Mouse (Mus musculus): Measurements from ENCODE around the gene Ugdh. TPM values are rescaled to one million over a fixed set of nuclear protein-coding genes. Genes with fewer than 3 reads are reported as not detected.

Gene Ugdh
- polyA plus RNA-seq, 1 experiment = 10.7 TPM

GRCm38 (mm10) chr5:65371551-65371950, 64.2 kb downstream of the Ugdh start:
- WGBS = 99% methylated on average over 7 of the region's 7 CpGs
- TF ChIP-seq POLR2A (IDR thresholded peaks at IDR 0.05; ENCODE audit: control insufficient read depth, extremely low read depth, insufficient read depth, low read length, poor library complexity) (no peak), CTCF (IDR thresholded peaks at IDR 0.05; ENCODE audit: borderline replicate concordance, control insufficient read depth, extremely low read depth, insufficient read depth, low read length, poor library complexity) (no peak)

GRCm38 (mm10) chr5:65367837-65368236, 67.9 kb downstream of the Ugdh start:
- no peak for TF ChIP-seq POLR2A (IDR thresholded peaks at IDR 0.05; ENCODE audit: control insufficient read depth, extremely low read depth, insufficient read depth, low read length, poor library complexity)
- TF ChIP-seq CTCF (IDR thresholded peaks at IDR 0.05; ENCODE audit: borderline replicate concordance, control insufficient read depth, extremely low read depth, insufficient read depth, low read length, poor library complexity) = no peak
- Histone ChIP-seq H3K4me1 (replicated peaks; ENCODE audit: control insufficient read depth, insufficient read depth, low read length) (no peaks in the 10 kb centered on the region), H3K27ac (ENCODE audit: control insufficient read depth, insufficient read depth, low read length) (no peak overlapping the region), H3K27me3 (ENCODE audit: control insufficient read depth, insufficient read depth, low read length) (no peaks in the 10 kb centered on the region), H3K36me3 (ENCODE audit: control insufficient read depth, insufficient read depth, low read length) (no peaks in the 10 kb centered on the region), H3K4me3 (ENCODE audit: control insufficient read depth, insufficient read depth, low read length) (no peak overlapping the region)
- no peak for DNase-seq
- WGBS = 89% methylated on average over 11 of the region's 11 CpGs

More at GRCm38 (mm10) chr5:65371551-65371950, 64.2 kb downstream of the Ugdh start:
- no peaks in the 10 kb centered on the region for H3K27me3 ChIP-seq (ENCODE audit: control insufficient read depth, insufficient read depth, low read length)
- H3K27ac ChIP-seq (ENCODE audit: control insufficient read depth, insufficient read depth, low read length) = no peak overlapping the region
- DNase-seq = no peak
- H3K4me3 ChIP-seq (ENCODE audit: control insufficient read depth, insufficient read depth, low read length) = no peak overlapping the region
- H3K36me3 ChIP-seq (ENCODE audit: control insufficient read depth, insufficient read depth, low read length) = no peaks in the 10 kb centered on the region
- no peaks in the 10 kb centered on the region for H3K4me1 ChIP-seq (replicated peaks; ENCODE audit: control insufficient read depth, insufficient read depth, low read length)

Other genes starting within 250 kb of the Ugdh start
- 2.1 and 2.2 TPM in 2 replicates for gene Wdr19, start 236.3 kb downstream of the Ugdh start, polyA plus RNA-seq (2012; rRNA removed)
- 20.0 and 27.9 TPM in 2 replicates for gene Rfc1, start 100.3 kb downstream of the Ugdh start, polyA plus RNA-seq (2012; rRNA removed)
- 1.1 and 1.6 TPM in 2 replicates for gene Klb, start 87.6 kb downstream of the Ugdh start, polyA plus RNA-seq (2012; rRNA removed)
- 342 and 364 TPM in 2 replicates for gene Rpl9, start 44.5 kb downstream of the Ugdh start, polyA plus RNA-seq (2012; rRNA removed)
- 14.7 and 17.3 TPM in 2 replicates for gene Lias, start 44.5 kb downstream of the Ugdh start, polyA plus RNA-seq (2012; rRNA removed)
- not detected in 2 replicates for gene Gm43552, start 56.9 kb upstream of the Ugdh start, polyA plus RNA-seq (2012; rRNA removed)
- 101 and 110 TPM in 2 replicates for gene Smim14, start 101.2 kb upstream of the Ugdh start, polyA plus RNA-seq (2012; rRNA removed)
- gene Ube2k, start 101.3 kb upstream of the Ugdh start, polyA plus RNA-seq (2012; rRNA removed) = 19.6 and 21.7 TPM in 2 replicates

Data from thymus, adult 2 months (tissue).